In genomic region chr4:31965208-31965607, GRCm38 (mm10) we compare ENCODE assay signal across 8 mouse cellular contexts. TPM values are rescaled to one million over a fixed set of nuclear protein-coding genes. Genes with fewer than 3 reads are reported as not detected.
DNase-seq lines count a peak whose midpoint lies in the region; ATAC-seq and TF ChIP-seq lines count a peak whose summit lies in the region.

No protein-coding gene starts in this region.

- peak overlapping the region; percentile 84 for H3K4me2 ChIP-seq in kidney, postnatal 0 days (ENCODE audit: low read length)
- H3K4me2 ChIP-seq in embryonic facial prominence, embryonic 12.5 days (replicated peaks): peak overlapping the region; percentile 62
- peak overlapping the region; percentile 88 for H3K4me2 ChIP-seq in intestine, embryonic 14.5 days (ENCODE audit: low read length)
- peak overlapping the region; percentile 64 for H3K4me2 ChIP-seq in midbrain, postnatal 0 days (ENCODE audit: low read depth, low read length, poor library complexity, severe bottlenecking)

- peaks cover 16% of the 10 kb centered on the region for H3K4me1 ChIP-seq in kidney, postnatal 0 days (replicated peaks; ENCODE audit: insufficient read depth, low read length)
- H3K4me1 ChIP-seq in embryonic facial prominence, embryonic 12.5 days: peaks cover 13% of the 10 kb centered on the region
- peaks cover 15% of the 10 kb centered on the region for H3K4me1 ChIP-seq in intestine, embryonic 14.5 days (replicated peaks; ENCODE audit: control insufficient read depth, insufficient read depth, low read length)
- H3K4me1 ChIP-seq in midbrain, postnatal 0 days (ENCODE audit: insufficient read depth, low read length): peaks cover 2% of the 10 kb centered on the region; the same call in 1 of the 2 replicates

- H3K9me3 ChIP-seq in kidney, postnatal 0 days (replicated peaks; ENCODE audit: low read length): no peaks in the 10 kb centered on the region
- H3K9me3 ChIP-seq in embryonic facial prominence, embryonic 12.5 days: no peaks in the 10 kb centered on the region
- no peaks in the 10 kb centered on the region for H3K9me3 ChIP-seq in intestine, embryonic 14.5 days (ENCODE audit: control insufficient read depth, low read length)
- no peaks in the 10 kb centered on the region for H3K9me3 ChIP-seq in midbrain, postnatal 0 days (ENCODE audit: low read length)

- TF ChIP-seq CTCF in kidney, postnatal 0 days (IDR thresholded peaks at IDR 0.05; ENCODE audit: low read depth): no peak
- no peak for TF ChIP-seq CTCF in midbrain, postnatal 0 days (IDR thresholded peaks at IDR 0.05)

- H3K27me3 ChIP-seq in kidney, postnatal 0 days (ENCODE audit: insufficient read depth, low read length): no peaks in the 10 kb centered on the region
- H3K27me3 ChIP-seq in embryonic facial prominence, embryonic 12.5 days: no peaks in the 10 kb centered on the region
- no peaks in the 10 kb centered on the region for H3K27me3 ChIP-seq in intestine, embryonic 14.5 days (replicated peaks; ENCODE audit: control insufficient read depth, insufficient read depth, low read length)
- H3K27me3 ChIP-seq in midbrain, postnatal 0 days (ENCODE audit: insufficient read depth, low read length): no peaks in the 10 kb centered on the region

- H3K27ac ChIP-seq in kidney, postnatal 0 days: no peak overlapping the region
- no peak overlapping the region for H3K27ac ChIP-seq in embryonic facial prominence, embryonic 12.5 days
- H3K27ac ChIP-seq in intestine, embryonic 14.5 days (ENCODE audit: low read depth): no peak overlapping the region
- H3K27ac ChIP-seq in midbrain, postnatal 0 days (ENCODE audit: low read depth, low read length): no peak overlapping the region

- DNase-seq in kidney, postnatal 0 days (ENCODE audit: low spot score): no peak
- no peak for DNase-seq in kidney, postnatal 36 days
- DNase-seq in intestine, embryonic 14.5 days (ENCODE audit: low spot score): no peak
- DNase-seq in midbrain, postnatal 0 days (ENCODE audit: low spot score): no peak
- DNase-seq in yolk sac, embryonic 10.5 days (ENCODE audit: low spot score): no peak
- no peak for DNase-seq in cerebellum, adult 9-10 months

- no peak for ATAC-seq in kidney, postnatal 0 days (replicated peaks; ENCODE audit: low FRiP score, low read depth)
- no peak for ATAC-seq in embryonic facial prominence, embryonic 12.5 days (ENCODE audit: insufficient number of reproducible peaks, insufficient read depth, low FRiP score, low TSS enrichment)
- no peak for ATAC-seq in intestine, embryonic 14.5 days (replicated peaks; ENCODE audit: low FRiP score, low TSS enrichment, low read depth)
- no peak for ATAC-seq in midbrain, postnatal 0 days (ENCODE audit: low FRiP score)
- no peak for ATAC-seq in monocyte, adult 5-6 weeks (replicated peaks; ENCODE audit: insufficient number of reproducible peaks, low FRiP score, low TSS enrichment, poor library complexity, severe bottlenecking)

- WGBS in kidney, postnatal 0 days: 43% methylated on average over 2 of the region's 2 CpGs
- 43% methylated on average over 2 of the region's 2 CpGs for WGBS in embryonic facial prominence, embryonic 12.5 days
- 49% methylated on average over 2 of the region's 2 CpGs for WGBS in intestine, embryonic 14.5 days
- WGBS in midbrain, postnatal 0 days: 24% methylated on average over 2 of the region's 2 CpGs

- no peaks in the 10 kb centered on the region for H3K36me3 ChIP-seq in kidney, postnatal 0 days (ENCODE audit: insufficient read depth, low read length)
- H3K36me3 ChIP-seq in embryonic facial prominence, embryonic 12.5 days: no peaks in the 10 kb centered on the region
- no peaks in the 10 kb centered on the region for H3K36me3 ChIP-seq in intestine, embryonic 14.5 days (ENCODE audit: control insufficient read depth, insufficient read depth, low read length)
- H3K36me3 ChIP-seq in midbrain, postnatal 0 days (ENCODE audit: insufficient read depth, low read length): no peaks in the 10 kb centered on the region

- peak overlapping the region; percentile 81; the same call in 1 of the 2 replicates for H3K4me3 ChIP-seq in kidney, postnatal 0 days (replicated peaks; ENCODE audit: low read depth, low read length)
- peak overlapping the region; percentile 80 for H3K4me3 ChIP-seq in embryonic facial prominence, embryonic 12.5 days
- H3K4me3 ChIP-seq in intestine, embryonic 14.5 days (ENCODE audit: low read depth, low read length): peak overlapping the region; percentile 70
- peak overlapping the region; percentile 82; the same call in 1 of the 2 replicates for H3K4me3 ChIP-seq in midbrain, postnatal 0 days (ENCODE audit: low read depth, low read length)

- H3K9ac ChIP-seq in kidney, postnatal 0 days (ENCODE audit: low read depth, low read length): peak overlapping the region; percentile 91; the same call in 1 of the 2 replicates
- no peak overlapping the region for H3K9ac ChIP-seq in embryonic facial prominence, embryonic 12.5 days
- H3K9ac ChIP-seq in intestine, embryonic 14.5 days (ENCODE audit: low read length): peak overlapping the region; percentile 74
- no peak overlapping the region for H3K9ac ChIP-seq in midbrain, postnatal 0 days (replicated peaks; ENCODE audit: low read length, poor library complexity, severe bottlenecking)

RNA-seq across cellular contexts. Expression of gene Map3k7, which starts 1.3 kb away (rescaled TPM):
- 20.7 and 21.8 TPM in 2 replicates for polyA plus RNA-seq in kidney, postnatal 0 days (2015; fragmentation: Nextera tagmentation; extraction: Ambion mirVana)
- 45.3 and 53.2 TPM in 2 replicates for polyA plus RNA-seq in embryonic facial prominence, embryonic 12.5 days (2016; fragmentation: Nextera tagmentation; extraction: Ambion mirVana)
- 32.1 and 35.9 TPM in 2 replicates for polyA plus RNA-seq in intestine, embryonic 14.5 days (2014; fragmentation: Nextera tagmentation; extraction: Ambion mirVana)
- total RNA-seq in midbrain, postnatal 0 days (2014; rRNA removed): 38.7 and 40.7 TPM in 2 replicates
- 13.1 and 15.5 TPM in 2 replicates for polyA plus RNA-seq in midbrain, postnatal 0 days (2015; fragmentation: Nextera tagmentation; extraction: Ambion mirVana)
- total RNA-seq in monocyte, adult 5-6 weeks (2017): 34.7 to 42.5 TPM (median 39.3 TPM) in 3 replicates

Comparison
In these comparisons a context has a peak if more than half of its experiments do, and no peak if none do; other contexts are left out.
1. H3K9ac ChIP-seq: peak in kidney, postnatal 0 days (single experiment) and intestine, embryonic 14.5 days (single experiment); none in embryonic facial prominence, embryonic 12.5 days (single experiment) and midbrain, postnatal 0 days (single experiment).
2. Peak in every context shown above with its lines, with median percentiles within 50 percentile points of each other: H3K4me2 ChIP-seq and H3K4me3 ChIP-seq.